Mouse (Mus musculus) gastrocnemius, adult 8-10 months (tissue): ENCODE measurements at regions not wholly inside any gene's neighbourhood (a gene's known extent, or its start where the extent isn't known, plus 50 kb on each side); places are given as distances from the start of the nearest gene placed in this dataset.

Source experiments
- DNase-seq, 2 experiments: peaks; one replicate each; pipeline ENCODE4 v3.0.0; 2022; ENCODE audit warnings: low spot score in 2 of 2

GRCm38 (mm10) chr4:106163220-106163619 is 152.8 kb upstream of the Usp24 start:
- DNase-seq = no peak

- no peak for DNase-seq
Measured at GRCm38 (mm10) chr4:106167716-106168115, 148.3 kb upstream of the Usp24 start.

DNA sequence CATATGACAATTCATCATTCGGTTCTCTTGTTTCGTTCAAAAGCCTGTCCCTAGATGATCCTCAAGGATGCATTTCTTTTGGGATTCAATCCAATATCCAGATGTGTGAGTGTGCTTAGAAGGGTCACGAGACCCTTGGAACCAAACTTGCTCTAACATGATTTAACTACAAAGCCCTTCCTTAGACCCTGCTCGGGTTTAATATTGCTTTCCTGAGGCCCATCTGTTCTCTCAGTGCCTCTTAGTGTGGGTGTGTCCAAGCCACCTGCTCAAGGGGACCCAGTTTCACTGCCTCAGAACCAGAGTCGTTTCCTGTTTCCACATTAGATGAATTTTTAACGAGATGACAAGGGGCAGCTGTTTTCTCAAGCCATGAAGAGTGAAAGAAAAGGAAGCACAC is 147.3 kb upstream of the Usp24 start:
- DNase-seq = no peak

- DNase-seq = no peak
Measured at GRCm38 (mm10) chr4:106169466-106169865, 146.5 kb upstream of the Usp24 start.

DNA sequence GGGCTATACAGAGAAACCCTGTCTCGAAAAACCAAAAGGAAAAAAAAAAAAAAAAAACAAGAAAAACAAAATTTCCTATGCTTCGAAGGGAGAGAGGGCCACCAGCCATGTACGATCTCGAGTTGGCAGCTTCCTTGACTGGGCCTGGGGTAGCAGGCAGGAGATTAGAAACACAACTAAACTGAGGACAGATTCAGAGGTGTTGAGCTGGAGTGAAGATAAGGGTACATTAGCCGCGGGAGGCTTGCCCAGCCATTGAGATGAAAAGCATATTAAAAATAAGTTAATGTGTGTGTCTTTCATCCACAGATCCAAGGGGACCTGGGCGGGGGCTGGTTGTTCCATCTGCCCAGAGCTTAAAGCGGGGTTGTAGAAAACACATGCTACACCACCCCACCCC is 145.3 kb upstream of the Usp24 start:
- DNase-seq = no peak

DNA sequence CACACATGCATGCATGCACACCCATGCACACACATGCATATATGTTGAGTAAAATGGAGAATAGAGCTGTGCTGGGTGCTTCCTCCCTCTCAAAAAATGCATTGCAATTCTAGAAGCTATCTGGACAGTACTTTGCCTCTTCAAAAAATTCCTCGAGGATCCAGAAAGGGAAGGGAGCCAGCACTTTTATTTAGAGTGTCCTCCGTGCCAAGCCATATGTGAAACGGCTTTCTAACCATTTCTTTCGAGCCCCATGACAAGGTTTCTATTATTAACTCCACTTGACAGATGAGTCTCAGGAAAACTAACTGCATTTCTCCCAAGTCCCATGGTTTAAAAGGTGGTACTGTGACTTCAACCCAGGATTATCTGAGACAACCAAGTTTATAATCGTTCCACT is 140.7 kb upstream of the Usp24 start:
- DNase-seq = no peak

DNA sequence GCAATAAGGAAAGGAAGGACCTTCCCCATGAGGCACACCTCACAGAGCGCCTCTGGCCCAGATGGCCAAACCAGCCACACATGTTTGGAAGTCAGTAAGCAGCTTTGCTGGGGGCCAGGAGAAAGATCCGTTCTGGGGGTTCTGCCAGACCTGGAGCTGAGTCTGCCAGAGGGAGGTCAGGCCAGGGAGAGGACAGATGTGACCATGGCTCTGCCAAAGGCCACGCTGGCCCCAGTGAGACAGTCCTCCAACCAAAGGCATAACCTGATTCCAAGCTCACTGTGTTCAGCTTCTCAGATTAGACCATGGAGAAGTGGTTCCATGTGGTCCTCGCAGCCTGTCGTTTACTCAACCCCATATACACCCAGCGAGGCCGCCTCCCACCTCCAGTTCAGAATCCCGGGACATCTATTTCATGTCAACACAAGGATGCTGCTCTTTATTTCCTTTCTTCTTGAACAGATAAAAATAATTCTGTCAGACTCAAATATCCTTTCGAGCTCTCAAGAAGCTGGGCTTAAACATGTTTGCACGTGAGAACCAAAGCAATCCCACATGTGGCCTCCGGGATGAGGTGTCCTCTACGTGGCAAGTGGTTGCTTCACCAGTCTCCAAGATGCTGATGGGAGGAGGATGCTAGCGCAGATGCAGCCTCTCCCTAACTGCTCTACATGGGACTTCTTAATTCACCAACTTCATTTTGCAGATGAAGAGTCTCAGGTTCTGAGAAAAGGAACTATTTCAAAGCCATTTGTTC is 130.1 kb upstream of the Usp24 start:
- peak; percentile 87 to 91 for DNase-seq

DNA sequence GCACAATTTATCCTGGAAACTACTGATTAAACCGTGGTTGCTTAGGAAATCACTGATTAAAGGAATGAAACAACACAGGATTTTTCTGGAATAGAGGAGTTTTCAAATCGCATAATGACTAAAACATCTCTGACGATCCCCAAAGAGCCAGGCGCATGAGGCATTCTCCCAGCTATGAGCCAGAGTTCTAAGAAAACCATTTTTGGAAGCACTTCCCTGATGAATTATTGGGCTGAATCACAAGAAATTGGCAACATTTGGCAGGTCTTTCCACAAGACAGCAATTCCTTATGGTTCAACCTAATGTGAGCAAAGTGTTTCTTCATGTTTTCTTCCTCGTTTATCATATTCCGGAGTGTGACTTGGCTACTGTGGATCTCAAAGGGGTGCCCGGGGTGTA is 129.3 kb upstream of the Usp24 start:
- DNase-seq = no peak

- DNase-seq = no peak
Measured at GRCm38 (mm10) chr4:106190248-106190647, 125.8 kb upstream of the Usp24 start.

- DNase-seq = no peak
Measured at GRCm38 (mm10) chr4:106191331-106191730, 124.7 kb upstream of the Usp24 start.

DNA sequence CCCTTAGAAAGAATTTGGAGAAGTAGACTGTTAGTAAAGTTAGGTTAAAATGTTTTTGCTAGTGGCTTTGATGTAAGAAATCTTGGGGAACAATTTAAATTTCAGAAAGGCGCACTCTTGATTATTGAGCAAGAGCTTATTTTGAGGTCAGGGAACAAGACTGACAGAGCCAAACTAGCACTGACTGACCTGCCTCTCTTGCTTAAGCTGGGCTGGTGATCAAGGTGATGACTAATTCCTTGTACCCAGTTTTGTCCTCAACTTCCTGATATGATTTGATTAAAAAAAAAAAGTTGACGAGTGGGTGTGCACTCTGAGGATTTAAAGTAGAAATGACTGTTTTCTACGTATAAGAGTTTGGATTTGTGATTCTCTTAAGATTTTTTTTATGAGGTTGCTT is 124.2 kb upstream of the Usp24 start:
- DNase-seq = no peak

- DNase-seq = no peak
Measured at GRCm38 (mm10) chr4:106193204-106193945, 122.6 kb upstream of the Usp24 start.

DNA sequence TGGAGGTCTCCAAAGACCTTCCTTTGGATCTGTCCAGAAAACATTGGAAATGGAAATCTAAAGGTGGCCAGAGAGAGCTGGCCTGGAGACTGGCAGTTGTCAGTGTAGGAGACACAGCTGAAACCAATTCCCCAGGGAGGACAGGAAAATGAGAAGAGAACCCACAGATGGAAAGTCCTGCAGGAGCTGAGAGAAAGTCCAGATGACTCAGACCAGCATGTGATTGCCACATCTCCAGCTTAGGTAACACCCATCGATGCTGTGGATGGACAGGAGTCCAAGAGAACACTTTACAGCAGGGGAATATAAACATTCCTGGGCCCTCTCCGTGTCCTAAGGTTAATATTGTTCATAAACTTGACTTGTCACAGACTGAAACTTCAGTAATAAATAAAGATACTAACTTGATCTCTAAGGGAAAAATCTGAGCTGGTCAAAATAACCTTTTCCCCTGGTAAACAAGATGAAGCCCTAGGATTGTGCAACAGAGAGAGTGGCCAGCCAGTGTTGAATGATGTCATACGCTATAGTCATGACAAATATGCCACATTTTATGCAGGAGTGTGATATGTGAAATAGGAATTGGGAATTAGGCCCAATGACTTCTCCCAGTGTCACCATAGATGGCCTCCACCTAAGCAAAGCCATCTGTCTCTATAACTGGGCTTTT is 120.4 kb upstream of the Usp24 start:
- peak in 1 of 2 experiments; percentile 30 for DNase-seq

DNA sequence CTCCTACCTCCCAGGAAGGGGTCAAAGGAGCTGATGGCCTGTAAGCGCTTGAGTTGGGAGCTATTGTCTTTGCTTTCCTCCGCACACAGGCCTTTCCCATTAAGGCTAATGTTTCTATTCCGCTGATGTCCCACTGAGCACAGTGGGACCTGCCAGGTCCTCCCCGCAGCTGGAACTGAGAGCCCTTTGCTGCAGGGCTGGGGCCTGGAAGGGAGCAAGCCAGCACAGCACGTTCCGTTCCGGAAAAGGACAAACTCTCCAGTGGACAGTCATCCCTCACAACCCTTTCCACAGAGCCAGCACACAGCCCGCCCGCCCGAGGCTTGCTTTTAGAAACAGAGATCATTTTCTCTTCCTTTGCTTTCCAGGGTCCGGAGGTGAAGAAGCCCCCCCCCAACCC is 116.2 kb upstream of the Usp24 start:
- peak; percentile 75 for DNase-seq

DNA sequence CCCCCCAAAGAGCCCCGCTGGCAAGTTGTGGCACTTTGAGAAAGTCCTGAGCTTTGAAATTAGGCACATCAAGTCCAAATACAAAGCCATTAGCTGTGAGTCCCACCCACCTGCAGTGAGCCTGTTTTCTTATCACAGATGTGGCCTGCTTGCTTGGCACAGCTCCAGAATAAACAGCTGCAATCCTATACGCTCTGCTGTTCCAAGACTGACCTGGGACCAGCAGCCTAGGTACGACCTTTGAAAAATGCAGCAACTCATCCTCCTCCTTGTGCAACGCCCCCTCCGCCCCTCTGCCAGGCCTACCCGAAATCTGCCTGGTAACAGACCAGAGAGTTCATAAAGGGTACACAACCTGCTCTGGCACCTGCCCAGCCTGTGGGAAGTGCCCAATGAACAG is 115.8 kb upstream of the Usp24 start:
- peak; percentile 33 to 44 for DNase-seq

GRCm38 (mm10) chr4:106202554-106202953 is 113.5 kb upstream of the Usp24 start:
- no peak for DNase-seq

DNA sequence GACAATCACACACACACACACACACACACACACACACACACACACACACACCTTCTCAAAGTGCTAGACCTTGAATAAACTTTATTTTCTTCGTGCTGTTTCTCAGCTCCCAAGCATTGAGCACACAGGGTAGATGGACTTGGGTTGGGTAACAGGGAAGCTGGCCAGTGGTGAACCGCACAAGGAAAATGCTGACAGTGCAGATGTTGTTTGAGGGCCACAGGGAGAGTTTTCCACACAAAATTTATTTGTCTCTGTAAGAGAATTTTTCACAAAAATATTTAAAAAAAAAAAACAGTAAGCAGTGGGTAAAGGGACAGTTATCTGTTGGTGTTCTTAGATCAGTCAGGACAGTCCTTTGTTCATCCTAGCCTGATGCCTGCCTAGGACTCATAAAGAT is 110.8 kb upstream of the Usp24 start:
- DNase-seq = no peak

DNA sequence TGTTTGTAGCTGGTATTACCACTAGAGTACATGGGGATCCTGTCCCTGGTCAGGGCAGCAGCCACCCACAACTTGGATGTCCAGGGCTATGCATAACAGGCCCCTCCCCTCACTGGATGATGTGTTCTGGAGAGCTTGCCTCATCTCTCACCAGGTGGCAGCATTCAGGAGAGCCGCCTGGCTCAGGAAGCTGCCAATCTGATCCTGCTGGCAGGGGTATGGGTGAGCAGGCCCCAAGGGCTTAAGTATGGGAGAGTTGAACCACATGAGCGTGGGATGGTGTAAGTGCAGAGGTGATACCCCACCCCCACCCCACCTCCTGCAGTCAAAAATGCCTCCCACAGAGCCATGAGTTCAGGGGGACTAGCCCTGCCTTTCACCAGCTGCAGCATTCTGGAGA is 110.0 kb upstream of the Usp24 start:
- no peak for DNase-seq

DNA sequence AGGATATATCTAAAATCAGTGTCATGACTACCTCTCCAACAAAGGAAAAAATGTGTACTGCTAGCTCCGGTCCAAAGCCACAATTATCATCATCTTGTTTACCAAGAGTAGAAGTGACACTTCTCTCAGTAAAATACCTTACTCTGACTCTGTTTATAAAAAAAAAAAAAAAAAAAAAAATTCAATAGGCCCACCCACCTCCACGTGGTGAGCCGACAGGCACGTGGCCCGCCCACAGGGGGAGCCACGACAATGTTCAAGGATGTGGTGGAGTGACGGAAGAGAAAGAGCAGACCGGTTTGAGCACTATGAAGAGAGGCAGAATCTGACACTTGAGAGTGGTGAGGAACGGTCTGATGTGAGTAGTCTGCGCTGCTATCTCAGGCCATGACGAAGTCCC is 106.5 kb upstream of the Usp24 start:
- no peak for DNase-seq

DNA sequence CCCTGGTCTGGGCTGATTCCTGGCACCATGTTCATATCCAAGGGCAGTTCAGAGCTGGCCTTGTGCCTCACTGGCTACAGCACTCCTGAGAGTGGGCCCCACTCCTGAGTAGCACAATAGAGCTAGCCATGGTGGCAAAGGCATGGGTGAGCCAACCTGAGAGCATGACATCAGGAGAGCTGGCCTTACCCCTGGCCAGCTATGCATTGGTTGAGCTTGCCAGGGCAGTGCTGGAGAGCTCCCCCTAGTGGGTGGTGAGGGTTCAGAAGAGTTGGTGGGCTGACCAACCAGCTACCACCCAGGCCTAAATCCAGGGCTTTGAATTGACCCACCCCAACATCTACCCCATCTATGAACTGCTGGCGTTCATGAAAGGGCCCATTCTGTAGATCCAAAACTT is 106.0 kb upstream of the Usp24 start:
- DNase-seq = no peak

GRCm38 (mm10) chr4:106214170-106214569 is 101.8 kb upstream of the Usp24 start:
- DNase-seq = peak in 1 of 2 experiments; percentile 46

DNA sequence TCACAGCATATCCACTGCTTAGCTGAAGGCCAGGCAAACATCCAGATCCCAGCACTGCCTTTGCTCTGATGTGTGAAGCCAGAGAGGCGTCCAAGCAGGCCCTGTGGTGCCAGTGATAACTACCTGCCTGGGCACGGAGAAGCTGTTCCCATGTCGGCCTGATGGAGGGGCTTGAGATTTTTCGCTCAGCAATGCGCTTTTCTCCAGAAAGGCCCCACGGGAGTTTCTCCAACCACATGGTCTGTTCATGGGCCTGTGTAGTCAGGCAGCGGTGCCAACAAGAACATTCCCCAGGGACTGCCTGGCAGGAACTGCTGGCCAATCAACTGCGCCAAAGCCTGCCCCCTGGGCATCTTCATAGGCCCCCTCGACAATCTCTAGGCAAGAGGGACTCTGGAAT is 95.4 kb upstream of the Usp24 start:
- no peak for DNase-seq
